Mouse (Mus musculus) hindbrain, embryonic 16.5 days (tissue): Measurements from ENCODE around the gene Gm17555. TPM values are rescaled to one million over a fixed set of nuclear protein-coding genes. Genes with fewer than 3 reads are reported as not detected.
"Not testable (repeated sequence)": the region's sequence is repeated elsewhere in the genome, so short reads cannot be mapped to it uniquely, and the experiment has no call there.

ENCODE experiments used
- ATAC-seq: fragments of 200-750 bp; cut with Nextera tagmentation; 2 replicates; pipeline ENCODE4 v1.8.0; 2017; ENCODE audit warnings: moderate TSS enrichment, moderate library complexity
- H3K27ac ChIP-seq: fragments of 300-500 bp; sonication (generic); 2 replicates; pipeline ENCODE4 v1.5.1; 2014; ENCODE audit warnings: low read depth, mild to moderate bottlenecking, control low read depth, low read length, moderate library complexity
- H3K27me3 ChIP-seq: fragments of 300-500 bp; sonication (generic); replicated peaks from 2 replicates; pipeline ENCODE4 v1.6.1; 2014; ENCODE audit warnings: low read length; ENCODE audit not compliant: control insufficient read depth, insufficient read depth
- H3K36me3 ChIP-seq: fragments of 300-500 bp; sonication (generic); 2 replicates; pipeline ENCODE4 v1.6.1; 2014; ENCODE audit warnings: mild to moderate bottlenecking, low read length, moderate library complexity, mixed read lengths; ENCODE audit not compliant: control insufficient read depth, insufficient read depth
- H3K4me1 ChIP-seq: fragments of 300-500 bp; sonication (generic); 2 replicates; pipeline ENCODE4 v1.6.1; 2014; ENCODE audit warnings: low read depth, low read length; ENCODE audit not compliant: control insufficient read depth, insufficient read depth
- H3K4me2 ChIP-seq: fragments of 300-500 bp; sonication (generic); 2 replicates; pipeline ENCODE4 v1.6.1; 2014; ENCODE audit warnings: mild to moderate bottlenecking, low read length, control low read depth, moderate library complexity
- H3K4me3 ChIP-seq: fragments of 300-500 bp; sonication (generic); 2 replicates; pipeline ENCODE4 v1.5.1; 2014; ENCODE audit warnings: mild to moderate bottlenecking, low read length, control low read depth, moderate library complexity
- H3K9ac ChIP-seq: fragments of 300-500 bp; sonication (generic); 2 replicates; pipeline ENCODE4 v1.6.1; 2014; ENCODE audit warnings: low read depth, mild to moderate bottlenecking, control low read depth, low read length, moderate library complexity
- H3K9me3 ChIP-seq: fragments of 300-500 bp; sonication (generic); 2 replicates; pipeline ENCODE4 v1.6.1; 2014; ENCODE audit warnings: mild to moderate bottlenecking, low read length, moderate library complexity; ENCODE audit not compliant: control insufficient read depth
- WGBS: fragments of 180-500 bp; shearing (Covaris S2); extraction: QIAGEN DNeasy Blood & Tissue Kit; methylation state at CpG from one replicate; pipeline ENCODE4 v1.1.7; 2014; 5-methylcytosine and 5-hydroxymethylcytosine counted together
- polyA plus RNA-seq: library from polyadenylated mRNA; unstranded; fragments of >200 nt; fragmentation: Nextera tagmentation; extraction: Ambion mirVana; gene quantifications from 2 replicates; pipeline ENCODE4 v1.2.1, GENCODE M21; 2015

Gm17555 gene
- not detected in 2 replicates for polyA plus RNA-seq

GRCm38 (mm10) chr2:126214800-126215199, at the start of gene Gm17555:
TSS of gene Gm17555 (plus strand) at chr2:126215100.
- H3K27ac ChIP-seq, H3K9ac ChIP-seq, H3K27me3 ChIP-seq, H3K36me3 ChIP-seq, H3K4me2 ChIP-seq, ATAC-seq, H3K9me3 ChIP-seq, H3K4me1 ChIP-seq, H3K4me3 ChIP-seq: not testable (repeated sequence)
- 92% methylated on average over 3 of the region's 3 CpGs for WGBS

- H3K4me1 ChIP-seq, result no peaks in the 10 kb centered on the region
- no peak overlapping the region for H3K9ac ChIP-seq
- WGBS, result 94% methylated on average over 5 of the region's 5 CpGs
- H3K4me2 ChIP-seq, result no peak overlapping the region
- no peak for ATAC-seq
- no peak overlapping the region for H3K4me3 ChIP-seq
- H3K27me3 ChIP-seq, result no peaks in the 10 kb centered on the region
- no peaks in the 10 kb centered on the region for H3K9me3 ChIP-seq
- peaks cover 9% of the 10 kb centered on the region for H3K36me3 ChIP-seq
- H3K27ac ChIP-seq, result no peak overlapping the region
These were observed 49.5 kb upstream of the Gm17555 start for GRCm38 (mm10) chr2:126165277-126166018.

GRCm38 (mm10) chr2:126166335-126166734, 48.6 kb upstream of the Gm17555 start:
- Histone ChIP-seq H3K36me3 (peaks cover 8% of the 10 kb centered on the region), H3K9me3 (no peaks in the 10 kb centered on the region), H3K4me2 (no peak overlapping the region), H3K27me3 (no peaks in the 10 kb centered on the region), H3K4me1 (no peaks in the 10 kb centered on the region), H3K4me3 (no peak overlapping the region), H3K9ac (no peak overlapping the region), H3K27ac (no peak overlapping the region)
- no peak for ATAC-seq

DNA sequence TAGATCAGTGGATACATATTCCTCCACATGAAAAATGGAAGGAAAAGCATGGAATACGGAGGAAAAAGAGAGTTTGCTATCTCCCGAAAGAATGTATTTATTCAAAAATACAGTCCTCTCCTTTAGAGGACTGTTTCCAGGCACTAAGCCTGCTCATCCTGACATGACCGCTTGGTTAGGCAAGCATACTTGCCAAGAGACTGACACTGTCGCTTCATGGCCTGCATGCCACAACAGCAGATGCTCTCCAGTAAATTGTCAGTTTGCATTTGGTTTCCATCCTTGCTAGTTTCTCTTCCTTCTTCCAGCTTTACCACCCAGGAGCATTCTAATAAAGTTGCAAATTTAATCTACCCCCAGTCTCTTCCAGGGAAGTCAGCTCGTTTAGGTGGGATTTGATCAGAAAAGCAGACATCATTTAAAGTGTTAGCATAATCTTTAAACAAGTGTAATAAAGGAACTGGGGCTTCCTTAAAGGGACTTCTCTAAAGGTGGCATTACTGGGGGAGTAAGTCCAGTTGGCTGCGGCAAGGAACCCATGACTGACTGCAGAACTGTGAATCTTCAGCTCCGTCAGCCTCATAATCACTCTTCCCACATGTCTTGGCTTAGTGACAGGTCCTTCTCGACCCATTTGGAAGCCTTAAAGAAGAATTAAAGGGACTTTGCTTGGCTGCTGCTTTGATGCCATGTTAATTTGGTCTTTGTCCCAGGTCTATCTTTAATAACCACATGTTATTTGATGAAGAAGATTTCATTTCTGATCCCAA, 47.9 kb upstream of the Gm17555 start:
- Histone ChIP-seq H3K4me2 (no peak overlapping the region), H3K9me3 (no peaks in the 10 kb centered on the region), H3K27ac (no peak overlapping the region), H3K4me3 (no peak overlapping the region), H3K27me3 (no peaks in the 10 kb centered on the region), H3K36me3 (peaks cover 8% of the 10 kb centered on the region), H3K4me1 (no peaks in the 10 kb centered on the region), H3K9ac (no peak overlapping the region)
- 83% methylated on average over 8 of the region's 8 CpGs for WGBS
- ATAC-seq, result no peak

DNA sequence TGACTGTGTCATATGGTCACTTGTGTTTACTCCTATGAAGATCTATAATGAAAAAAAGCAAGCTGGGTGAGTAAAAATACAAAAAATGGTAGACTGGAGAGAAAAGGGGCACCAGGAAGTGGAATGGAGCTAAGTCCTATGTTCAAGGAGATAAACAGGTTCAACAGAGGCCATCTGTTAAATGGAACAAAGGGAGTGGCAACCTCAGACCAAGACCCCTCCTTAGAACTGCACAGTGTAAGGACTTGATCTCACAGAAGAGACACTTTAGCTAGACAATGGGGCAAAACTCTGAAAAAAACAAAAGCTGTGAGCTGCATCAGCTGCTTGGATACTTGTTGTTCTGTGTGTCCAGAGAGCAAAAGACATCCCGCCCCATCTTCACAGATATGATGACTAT, 43.5 kb upstream of the Gm17555 start:
- no peak overlapping the region for H3K4me3 ChIP-seq
- no peaks in the 10 kb centered on the region for H3K36me3 ChIP-seq
- no peaks in the 10 kb centered on the region for H3K27me3 ChIP-seq
- H3K4me1 ChIP-seq, result no peaks in the 10 kb centered on the region
- WGBS, result 93% methylated on average over 1 of the region's 1 CpGs
- no peak overlapping the region for H3K9ac ChIP-seq
- H3K27ac ChIP-seq, result no peak overlapping the region
- H3K4me2 ChIP-seq, result no peak overlapping the region
- no peaks in the 10 kb centered on the region for H3K9me3 ChIP-seq
- no peak for ATAC-seq

DNA sequence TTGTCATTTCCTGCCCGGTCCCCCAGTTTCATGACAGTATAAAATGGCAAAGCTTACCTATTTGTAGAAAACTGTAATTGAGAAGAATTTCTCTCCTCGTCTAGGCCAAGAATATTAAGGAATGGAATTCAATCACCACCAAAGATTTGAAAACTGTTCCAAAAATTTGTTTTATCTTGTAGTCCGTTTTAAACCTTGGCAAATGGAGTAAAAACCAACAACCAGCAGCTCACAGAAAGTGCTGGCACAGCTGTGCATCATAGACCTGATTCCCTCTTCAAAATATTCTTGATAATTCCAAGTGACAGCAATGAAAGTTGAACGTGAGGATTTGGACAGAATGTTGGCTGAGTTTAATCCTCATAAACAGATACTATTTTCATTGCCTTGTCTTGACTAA, 23.6 kb upstream of the Gm17555 start:
- H3K27ac ChIP-seq, result no peak overlapping the region
- no peak for ATAC-seq
- no peak overlapping the region for H3K4me2 ChIP-seq
- H3K9ac ChIP-seq, result no peak overlapping the region
- H3K36me3 ChIP-seq, result no peaks in the 10 kb centered on the region
- 81% methylated on average over 4 of the region's 4 CpGs for WGBS
- no peaks in the 10 kb centered on the region for H3K9me3 ChIP-seq
- H3K27me3 ChIP-seq, result no peaks in the 10 kb centered on the region
- no peaks in the 10 kb centered on the region for H3K4me1 ChIP-seq
- H3K4me3 ChIP-seq, result no peak overlapping the region

- Histone ChIP-seq H3K9me3 (no peaks in the 10 kb centered on the region), H3K27ac (no peak overlapping the region), H3K4me3 (no peak overlapping the region), H3K4me2 (no peak overlapping the region), H3K9ac (no peak overlapping the region), H3K27me3 (no peaks in the 10 kb centered on the region), H3K4me1 (no peaks in the 10 kb centered on the region), H3K36me3 (no peaks in the 10 kb centered on the region)
- WGBS, result 91% methylated on average over 2 of the region's 2 CpGs
- no peak for ATAC-seq
These were observed 22.8 kb upstream of the Gm17555 start for GRCm38 (mm10) chr2:126192129-126192528.

- no peak overlapping the region for H3K27ac ChIP-seq
- no peaks in the 10 kb centered on the region for H3K9me3 ChIP-seq
- H3K27me3 ChIP-seq, result no peaks in the 10 kb centered on the region
- H3K9ac ChIP-seq, result no peak overlapping the region
- no peak overlapping the region for H3K4me2 ChIP-seq
- no peak overlapping the region for H3K4me3 ChIP-seq
- 68% methylated on average over 12 of the region's 12 CpGs for WGBS
- H3K36me3 ChIP-seq, result no peaks in the 10 kb centered on the region
- H3K4me1 ChIP-seq, result no peaks in the 10 kb centered on the region
- no peak for ATAC-seq
These were observed 19.1 kb upstream of the Gm17555 start for GRCm38 (mm10) chr2:126195631-126196356.

DNA sequence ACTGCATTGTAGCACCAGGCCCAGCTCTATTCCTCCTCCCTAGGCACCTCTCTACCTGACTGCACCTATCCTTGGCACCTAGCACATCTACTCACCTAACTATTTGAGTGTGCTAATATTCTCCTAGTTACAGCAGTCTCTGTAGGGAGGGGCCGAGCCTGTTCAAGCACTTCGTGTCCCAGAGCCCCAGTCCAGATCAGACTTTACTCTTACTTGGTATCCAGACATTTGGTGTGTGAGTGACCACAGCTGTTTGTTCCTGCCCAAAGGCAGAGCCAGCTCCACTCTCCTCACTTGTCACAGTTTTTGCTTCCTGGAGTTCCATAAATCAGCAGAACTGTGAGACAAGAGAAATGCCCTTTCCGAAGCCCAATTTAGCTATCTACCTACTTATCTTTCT, 15.9 kb upstream of the Gm17555 start:
- WGBS, result 91% methylated on average over 3 of the region's 3 CpGs
- H3K36me3 ChIP-seq, result no peaks in the 10 kb centered on the region
- no peaks in the 10 kb centered on the region for H3K9me3 ChIP-seq

More for the DNA sequence above, 15.9 kb upstream of the Gm17555 start:
- ATAC-seq, result no peak
- H3K27ac ChIP-seq, result no peak overlapping the region
- no peak overlapping the region for H3K4me2 ChIP-seq
- H3K4me3 ChIP-seq, result no peak overlapping the region
- H3K27me3 ChIP-seq, result no peaks in the 10 kb centered on the region
- no peak overlapping the region for H3K9ac ChIP-seq
- H3K4me1 ChIP-seq, result no peaks in the 10 kb centered on the region
